Mouse (Mus musculus): ENCODE measurements around the gene Slc22a23.

The Slc22a23 gene

DNA sequence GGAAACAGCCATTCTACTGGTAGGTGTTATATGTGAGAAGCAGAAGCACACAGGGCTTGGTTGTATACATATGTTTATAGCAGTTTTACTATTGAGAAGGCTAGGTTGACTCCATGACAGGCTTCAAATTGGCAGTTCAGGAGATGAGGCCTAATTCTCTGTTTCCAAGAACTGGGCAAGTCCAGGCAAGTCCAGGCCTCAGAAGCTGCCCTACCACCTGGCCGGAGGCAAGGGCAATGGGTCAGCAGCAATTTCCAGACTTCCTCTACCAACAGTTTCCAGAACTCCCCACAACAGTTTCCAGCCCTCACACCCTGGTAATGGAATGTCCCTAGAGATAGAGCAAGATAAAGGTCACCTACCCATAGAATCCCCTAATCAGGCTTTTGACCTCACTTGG, 185.1 kb downstream of the Slc22a23 start:
- DNase-seq (ENCODE audit: low read depth): no peak

DNA sequence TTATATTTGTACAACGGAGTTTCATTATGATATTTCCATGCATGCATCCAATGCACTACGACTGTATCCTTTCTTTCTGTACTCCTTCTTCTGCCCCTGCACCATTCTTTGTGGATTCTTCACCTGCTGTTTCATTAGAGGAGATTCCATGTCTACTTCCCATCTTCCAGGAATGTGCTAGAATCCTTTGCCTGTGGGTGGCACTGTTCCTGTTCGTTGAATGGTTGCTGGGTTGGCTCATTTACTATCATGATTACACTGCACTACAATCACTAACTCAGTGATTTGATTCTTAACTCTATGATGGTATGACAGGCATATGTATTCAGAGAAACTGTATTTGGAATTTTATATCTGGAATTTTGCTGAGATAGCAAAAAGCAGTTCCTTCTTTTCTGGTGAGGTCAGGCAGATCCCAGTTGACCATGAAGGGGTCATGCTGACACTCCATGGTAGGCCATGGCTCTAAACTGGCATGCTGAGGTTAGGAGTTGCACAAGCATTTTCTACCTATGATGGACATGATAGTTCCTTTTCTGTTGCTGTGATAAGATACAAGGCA, 187.3 kb downstream of the Slc22a23 start:
- DNase-seq (ENCODE audit: low read depth): no peak

DNA sequence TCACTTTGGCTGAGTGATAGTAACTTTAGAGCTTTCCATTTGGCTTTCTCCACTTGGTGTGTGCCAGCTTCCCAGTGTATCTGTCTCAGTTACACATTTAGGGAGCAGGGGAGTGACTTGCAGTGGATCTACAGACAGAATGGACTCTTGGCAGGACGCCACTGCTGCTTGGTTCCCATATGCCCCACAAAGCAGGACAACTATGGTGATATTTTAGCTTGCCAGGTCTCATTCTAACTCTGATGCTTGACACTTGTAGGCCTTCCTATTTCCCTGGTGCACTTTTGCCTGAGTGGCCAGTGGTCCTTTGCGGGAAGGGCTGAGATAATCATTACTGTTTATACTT, 188.2 kb downstream of the Slc22a23 start:
- DNase-seq (ENCODE audit: low read depth): no peak

DNA sequence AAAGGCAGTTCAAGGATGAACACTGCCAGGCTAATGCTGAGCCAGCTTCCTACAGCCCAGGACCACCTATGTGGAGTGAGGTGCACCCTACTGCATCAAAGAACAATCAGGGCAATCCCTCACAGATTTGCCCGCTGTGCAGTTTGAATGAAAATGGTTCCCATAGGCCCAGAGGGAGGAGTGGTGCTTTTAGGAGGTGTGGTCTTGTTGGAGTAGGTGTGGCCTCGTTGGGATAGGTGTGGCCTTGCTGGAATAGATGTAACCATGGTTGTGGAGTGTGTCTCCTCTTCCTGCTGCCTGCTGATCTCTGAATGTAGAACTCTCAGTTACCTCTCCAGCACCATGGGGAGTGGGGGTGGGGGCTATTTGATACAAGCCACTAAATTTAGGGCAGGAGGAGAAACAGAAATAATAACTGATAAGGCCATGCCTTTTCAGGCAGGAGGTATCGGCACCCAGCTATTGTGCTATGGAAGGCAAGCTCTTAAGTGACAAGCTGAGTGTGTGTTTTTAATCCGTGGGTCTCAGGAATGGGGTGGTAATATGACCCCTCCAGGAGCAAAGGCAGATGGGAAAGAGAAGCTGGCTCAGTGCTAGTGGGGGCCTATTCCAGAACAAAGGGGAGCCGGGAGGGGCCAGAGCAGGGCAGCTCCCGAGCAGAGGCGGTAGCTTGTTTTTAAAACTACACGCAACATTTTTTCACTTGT, 188.7 kb downstream of the Slc22a23 start:
- no peak for DNase-seq (ENCODE audit: low read depth)

DNA sequence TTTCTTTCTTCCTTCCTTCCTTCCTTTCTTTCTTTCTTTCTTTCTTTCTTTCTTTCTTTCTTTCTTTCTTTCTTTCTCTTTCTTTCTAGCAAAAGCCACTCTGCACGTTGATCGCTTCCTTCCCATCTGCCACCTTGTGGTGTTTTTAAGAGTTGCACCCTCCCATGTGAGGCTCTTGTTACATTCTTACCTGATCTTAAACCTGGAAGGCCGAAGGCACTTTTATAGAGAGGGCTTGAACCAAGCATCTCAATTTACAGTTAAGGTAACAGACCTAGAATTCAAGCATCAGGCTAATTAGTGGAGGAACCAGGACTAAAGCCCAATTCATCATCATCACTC, 190.1 kb downstream of the Slc22a23 start:
- peak; percentile 62 for DNase-seq (ENCODE audit: low read depth)

DNA sequence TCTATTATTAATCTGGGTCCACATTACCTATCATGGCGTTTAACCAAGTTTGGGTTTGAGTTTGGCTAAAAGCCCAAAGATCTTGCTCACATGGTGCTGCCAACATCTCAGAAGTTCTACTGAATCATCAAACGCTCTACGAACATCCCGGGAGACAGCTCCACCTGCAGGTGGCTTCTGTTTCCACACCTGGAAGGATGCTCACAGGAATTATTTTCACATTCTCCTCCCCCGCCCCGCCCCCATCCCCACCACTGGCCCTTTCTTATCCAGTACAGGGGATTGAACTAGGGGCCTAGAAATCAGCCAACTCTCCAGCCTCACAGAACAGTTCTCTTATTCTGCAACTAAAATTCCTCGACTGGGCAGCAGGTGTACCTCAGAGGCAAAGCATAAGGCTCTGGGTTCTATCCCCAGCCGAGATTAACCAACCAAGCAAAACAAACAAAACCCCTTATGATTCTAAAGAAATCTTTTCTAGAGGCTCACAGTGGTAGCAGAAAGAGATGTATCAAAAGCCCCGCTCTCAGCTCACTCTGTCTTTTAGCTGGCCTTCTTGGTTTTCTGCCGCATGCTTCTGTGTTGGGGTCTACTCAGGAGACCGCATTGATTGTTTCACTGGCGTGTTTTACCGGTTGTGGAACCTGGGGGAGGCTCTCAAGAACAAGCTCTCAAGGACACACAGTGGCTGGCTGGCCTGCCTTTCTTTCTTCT, 190.6 kb downstream of the Slc22a23 start:
- DNase-seq (ENCODE audit: low read depth): peak; percentile 73

DNA sequence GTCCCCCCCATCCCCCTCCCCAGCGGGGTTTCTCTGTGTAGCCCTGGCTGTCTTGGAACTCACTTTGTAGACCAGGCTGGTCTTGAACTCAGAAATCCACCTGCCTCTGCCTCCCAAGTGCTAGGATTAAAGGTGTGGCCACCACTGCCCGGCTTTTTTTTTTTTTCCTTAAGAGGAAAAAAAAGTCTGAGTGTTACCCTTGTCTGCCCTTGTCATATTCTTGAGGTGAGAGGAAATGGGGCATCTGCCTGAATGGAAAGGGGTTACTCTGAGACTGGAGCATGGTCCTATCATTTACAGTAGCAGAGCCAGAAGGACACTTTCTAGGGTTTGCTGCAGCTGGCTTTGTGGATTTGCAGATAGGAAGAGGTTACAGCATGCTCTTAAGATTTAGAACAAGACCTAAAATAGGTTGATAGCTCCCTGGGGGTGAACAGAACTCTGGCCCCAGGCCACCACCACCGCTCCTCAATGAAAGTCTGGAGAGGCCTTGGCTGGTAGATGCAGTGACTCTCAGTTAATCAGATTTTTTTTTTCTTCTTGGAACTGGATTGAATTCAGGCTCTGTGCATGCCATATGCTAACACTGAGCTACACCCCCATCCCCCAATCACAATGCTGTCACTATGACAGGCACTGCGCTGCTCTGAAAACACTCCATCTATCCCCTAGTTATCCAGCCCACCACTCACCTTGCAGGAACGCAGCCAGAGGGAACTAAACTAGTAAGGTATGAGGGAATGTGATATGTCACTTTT, 191.5 kb downstream of the Slc22a23 start:
- no peak for DNase-seq (ENCODE audit: low read depth)

DNA sequence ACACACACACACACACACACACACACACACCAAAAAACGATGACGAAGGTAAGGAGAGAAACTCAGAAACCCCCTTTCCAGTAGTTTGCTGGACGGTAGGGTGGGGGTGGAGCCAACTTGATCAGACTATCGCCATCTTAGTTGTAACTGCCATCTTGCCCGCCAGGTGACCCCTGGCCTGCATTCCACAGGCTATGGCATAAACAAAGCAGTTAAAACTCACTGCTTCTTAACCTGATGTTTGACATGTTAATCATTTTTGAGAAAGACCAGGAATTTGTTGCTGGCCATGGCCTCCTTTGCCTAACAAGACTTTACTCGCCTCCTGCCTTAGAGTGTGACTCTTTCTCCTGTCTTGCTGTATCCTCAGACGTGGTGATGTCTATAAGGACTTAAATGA, 192.3 kb downstream of the Slc22a23 start:
- DNase-seq (ENCODE audit: low read depth): no peak

DNA sequence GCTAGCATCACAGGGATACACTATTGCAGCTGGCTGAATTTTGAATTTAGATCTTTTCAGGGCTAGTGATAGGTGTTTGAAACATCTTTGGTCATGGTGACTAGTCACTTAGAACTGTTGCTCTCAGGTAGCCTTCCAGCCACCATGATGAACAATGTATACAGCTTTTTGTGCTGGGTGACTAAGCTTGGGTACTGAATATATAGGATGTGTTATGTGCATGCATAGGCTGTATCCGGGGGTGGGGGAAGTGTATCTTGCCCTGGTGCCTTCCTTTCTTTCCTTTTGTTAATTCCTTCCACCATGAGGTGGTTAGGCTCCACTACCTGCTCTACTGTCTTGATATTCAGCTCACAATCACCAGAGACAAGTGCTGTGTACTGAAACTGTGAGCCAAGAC, 193.6 kb downstream of the Slc22a23 start:
- no peak for DNase-seq (ENCODE audit: low read depth)

DNA sequence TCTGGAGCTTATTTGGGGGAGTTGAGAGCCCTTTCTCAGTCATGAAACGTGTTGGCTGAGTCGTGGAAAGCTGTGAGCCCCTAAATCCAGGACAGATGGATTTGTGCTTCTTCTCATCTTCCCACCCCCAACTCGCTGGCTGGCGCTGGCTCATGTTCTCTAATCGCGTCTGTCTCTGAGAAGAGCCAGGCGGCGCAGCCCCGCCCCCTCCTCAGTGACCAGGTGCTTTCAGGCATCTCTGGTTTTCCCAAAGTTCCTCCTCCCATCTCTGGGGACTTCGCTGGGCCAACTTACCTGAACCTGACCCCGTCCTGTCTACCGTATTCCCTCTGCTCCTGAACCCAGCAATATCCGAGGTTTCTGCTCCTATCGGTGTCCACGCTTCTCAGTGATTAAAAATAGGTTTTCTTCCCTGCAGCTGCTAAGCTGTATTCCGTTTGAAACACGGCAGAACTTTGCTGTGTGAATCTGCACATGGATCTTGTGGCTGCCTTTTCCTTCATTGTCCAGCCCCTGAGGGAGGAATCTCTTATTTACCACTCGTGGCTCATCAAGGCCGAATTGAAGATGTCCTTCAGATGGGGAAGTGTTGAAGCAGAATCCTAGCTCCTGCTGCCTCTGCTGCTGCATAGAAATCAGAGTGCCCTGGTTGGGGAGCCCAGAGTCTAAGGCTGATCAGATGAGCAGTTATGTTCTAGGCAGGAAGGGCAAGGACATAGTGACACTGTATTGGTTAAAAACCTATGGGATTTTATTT, 194.5 kb downstream of the Slc22a23 start:
- no peak for DNase-seq (ENCODE audit: low read depth)

DNA sequence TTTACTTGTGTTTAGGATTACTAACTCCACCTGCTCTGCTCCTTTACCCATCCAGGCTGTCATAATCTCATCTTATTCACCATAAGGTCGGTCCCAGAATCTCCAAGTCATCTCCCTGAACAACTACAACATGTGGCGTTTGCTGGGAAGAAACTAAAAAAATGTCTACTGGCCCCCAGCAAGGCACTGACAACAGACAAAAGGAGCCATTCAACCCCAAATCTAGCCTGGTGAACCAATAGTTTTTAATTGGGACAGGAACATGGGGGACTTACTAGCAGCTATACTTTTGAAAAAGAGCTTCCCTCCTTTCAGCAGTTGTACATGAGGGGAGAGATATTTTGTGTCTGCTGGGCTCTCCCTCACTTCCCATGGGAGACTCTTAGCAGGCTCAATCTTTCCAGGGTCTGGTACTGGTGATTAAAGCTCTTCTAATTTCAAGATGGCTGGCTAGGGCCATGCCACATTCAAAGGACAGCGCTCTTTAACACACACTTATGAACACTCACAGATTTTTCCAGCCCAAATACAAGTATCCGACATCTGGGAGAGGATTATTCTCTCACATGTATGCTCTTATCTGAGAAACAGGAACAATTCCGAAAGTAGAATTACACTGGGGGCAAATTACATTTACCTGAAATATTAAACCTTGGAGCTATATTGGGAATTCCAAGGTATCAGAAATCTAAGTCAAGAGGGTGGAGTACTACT, 195.4 kb downstream of the Slc22a23 start:
- DNase-seq (ENCODE audit: low read depth): no peak

DNA sequence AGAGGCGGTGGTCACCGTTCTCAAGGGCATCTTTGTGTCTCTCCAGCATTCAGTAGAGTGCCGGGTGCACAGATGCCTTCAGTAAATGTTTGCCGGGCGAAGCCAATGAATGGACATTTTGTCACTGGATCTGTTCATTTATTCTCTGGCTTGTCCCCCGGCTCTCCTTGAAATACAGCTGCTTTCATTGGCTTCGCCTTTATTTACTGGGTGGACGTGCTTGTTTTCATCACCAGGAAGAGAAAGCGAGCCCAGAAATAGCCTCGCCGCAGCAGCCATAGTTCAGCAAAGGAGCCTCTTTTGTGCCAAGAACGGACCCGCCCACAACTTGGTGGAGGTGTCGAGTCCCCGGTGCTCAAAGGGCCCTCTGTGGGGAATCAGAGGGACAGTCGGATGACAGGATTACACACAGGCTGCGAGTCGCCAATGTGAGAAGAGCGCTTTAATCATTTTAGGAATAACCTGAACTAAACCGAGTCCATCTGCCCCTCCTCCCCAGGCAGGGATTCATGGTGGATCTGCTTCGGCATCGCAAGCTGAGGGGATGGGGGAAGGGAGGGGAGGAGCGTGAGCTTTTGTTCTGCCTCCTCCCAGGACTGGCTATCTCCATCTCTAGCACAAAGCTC, 196.1 kb downstream of the Slc22a23 start:
- DNase-seq (ENCODE audit: low read depth): no peak

DNA sequence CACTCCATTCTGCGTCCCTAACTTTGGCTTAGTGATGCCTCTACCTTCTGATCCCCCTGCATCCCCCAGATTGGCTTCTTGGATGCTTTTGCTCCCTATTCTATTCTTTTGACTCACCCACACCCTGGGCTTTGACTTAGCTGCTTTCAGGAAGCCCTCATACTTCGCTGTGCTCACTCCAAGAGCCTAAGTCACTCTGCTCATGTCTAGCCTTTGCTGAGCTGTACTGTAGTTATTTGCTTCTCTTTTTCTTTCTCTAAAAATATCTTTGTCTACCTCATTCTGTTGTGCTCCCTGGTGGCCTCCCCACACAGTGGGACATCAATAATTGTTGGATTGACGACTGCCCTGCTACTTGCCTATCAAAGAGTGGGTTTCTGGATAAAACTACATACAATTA, 196.8 kb downstream of the Slc22a23 start:
- no peak for DNase-seq (ENCODE audit: low read depth)

DNA sequence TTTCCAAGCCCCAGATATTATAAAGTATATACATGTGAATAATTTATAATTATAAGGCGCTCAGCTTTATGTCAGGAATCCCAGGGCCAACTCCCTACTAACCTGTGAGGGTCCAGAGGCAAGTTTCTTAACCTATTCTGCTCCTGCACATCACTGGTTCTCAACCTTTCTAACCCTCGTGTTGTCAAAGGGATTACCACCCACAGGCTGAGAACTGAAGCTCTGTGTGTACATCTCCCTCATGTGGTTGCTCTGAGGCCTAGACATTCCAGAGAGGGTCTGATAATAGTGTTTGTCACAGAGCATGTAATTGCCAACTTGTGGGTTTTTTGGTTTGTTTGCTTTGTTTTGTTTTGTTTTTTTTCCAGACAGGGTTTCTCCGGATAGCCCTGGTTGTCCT, 198.1 kb downstream of the Slc22a23 start:
- DNase-seq (ENCODE audit: low read depth): no peak

DNA sequence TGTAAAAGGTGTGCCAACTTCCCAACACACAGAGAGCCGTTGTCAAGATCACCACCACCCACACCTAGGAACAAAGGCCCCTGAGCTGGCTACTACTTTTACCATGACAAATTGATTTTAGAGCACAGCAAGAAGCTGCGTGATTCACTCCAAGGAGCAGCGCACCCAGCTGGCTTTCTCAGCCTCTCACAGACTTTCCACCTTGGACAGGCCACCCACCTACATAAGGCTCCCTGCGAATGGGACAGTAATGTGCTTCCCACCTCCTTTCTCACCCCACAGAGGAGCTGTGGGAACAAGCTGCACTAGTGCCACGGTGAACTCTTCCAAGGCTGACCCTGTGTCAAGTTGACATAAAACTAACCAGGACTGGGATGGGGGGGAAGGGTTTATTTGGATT, 201.6 kb downstream of the Slc22a23 start:
- no peak for DNase-seq (ENCODE audit: low read depth)

DNA sequence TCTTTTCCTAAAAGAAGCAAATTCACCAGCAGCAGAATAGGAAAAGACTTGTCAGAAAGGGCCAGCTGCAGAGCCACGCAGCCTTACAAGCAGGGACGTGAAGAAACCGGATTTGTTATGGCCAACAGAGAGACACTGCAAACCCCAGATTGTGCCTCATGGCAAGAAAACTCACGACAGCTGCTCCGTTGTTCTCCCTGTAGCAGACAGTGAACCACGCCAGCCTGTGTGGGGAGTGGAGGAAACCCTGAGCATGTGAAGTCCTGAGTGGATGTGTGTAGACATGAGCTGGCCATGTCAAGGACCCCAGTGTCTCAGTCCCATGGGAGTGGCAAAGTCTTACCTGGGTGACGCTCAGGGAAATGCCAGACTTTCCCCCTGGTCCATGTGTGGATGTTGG, 208.4 kb downstream of the Slc22a23 start:
- no peak for DNase-seq (ENCODE audit: low read depth)

DNA sequence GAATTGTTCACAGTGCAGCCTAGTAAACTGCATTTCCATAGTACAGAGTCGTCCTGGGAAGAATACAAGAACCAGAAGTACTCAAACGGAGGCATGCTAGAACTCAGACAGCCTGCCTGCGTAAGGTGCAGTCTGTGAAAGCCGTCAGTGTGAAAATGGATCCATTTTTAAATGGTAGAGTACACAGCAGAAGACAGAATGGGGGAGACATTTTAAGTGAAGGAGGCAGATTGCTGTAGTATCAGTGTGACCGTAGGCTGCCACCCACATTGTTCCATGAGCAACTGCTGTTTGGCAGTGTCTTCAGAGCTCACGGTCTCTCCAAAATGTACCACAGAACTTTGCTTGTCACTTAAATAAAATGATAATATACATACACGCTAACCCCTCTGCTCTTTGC, 210.7 kb downstream of the Slc22a23 start:
- no peak for DNase-seq (ENCODE audit: low read depth)

DNA sequence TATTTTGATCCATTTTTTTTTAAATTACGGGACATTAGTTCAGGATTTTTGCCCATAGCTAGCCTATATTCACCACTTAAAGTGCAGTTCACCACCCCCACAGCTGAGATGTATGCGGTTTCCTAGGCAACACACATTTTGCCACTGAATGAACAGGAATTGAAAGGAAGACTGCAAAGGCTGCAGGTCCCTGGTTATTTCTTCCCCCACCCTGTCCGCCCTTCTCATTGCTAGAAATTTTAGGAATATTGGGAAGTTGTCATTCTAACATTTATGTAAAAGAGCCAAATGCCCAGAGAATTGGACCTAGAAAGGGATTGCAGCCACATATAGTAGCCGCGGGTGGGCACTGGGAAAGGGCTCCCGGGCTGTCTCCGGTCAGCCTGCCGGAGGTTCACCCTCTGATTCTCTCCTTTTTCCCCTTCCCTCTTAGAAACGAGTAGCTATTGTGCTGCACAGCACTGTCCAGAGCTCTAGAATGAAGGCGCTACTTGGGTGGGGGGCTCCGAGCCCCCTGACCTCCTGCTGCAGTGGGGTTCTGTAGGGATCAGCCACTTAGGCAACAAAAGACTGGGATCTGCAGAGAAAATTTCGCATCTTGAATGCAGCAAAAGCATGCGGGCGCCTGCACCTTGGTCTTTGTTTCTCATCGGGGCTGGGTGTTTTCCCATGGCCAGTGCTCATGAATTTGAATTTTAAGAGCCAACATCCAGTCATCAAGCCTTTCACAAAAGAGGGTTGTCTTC, 211.5 kb downstream of the Slc22a23 start:
- DNase-seq (ENCODE audit: low read depth): no peak

DNA sequence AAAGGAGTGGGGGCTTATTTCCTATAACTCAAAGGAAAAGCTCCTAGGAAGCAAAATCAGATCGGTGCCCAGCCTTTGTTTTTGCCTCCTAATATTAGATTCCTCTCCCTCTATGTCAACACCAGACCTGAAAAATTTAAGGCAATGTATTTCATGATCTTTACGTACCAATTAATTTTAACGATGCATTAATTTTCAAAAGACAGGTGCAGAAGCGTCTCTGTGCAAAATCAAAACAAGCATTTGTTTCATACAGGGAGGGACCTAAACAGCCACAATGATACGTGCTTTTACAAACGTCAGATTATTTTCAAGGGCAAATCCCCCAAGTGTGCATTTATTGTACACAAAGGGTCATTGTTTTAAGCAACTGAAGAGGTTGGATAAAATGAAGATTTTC, 212.1 kb downstream of the Slc22a23 start:
- no peak for DNase-seq (ENCODE audit: low read depth)

DNA sequence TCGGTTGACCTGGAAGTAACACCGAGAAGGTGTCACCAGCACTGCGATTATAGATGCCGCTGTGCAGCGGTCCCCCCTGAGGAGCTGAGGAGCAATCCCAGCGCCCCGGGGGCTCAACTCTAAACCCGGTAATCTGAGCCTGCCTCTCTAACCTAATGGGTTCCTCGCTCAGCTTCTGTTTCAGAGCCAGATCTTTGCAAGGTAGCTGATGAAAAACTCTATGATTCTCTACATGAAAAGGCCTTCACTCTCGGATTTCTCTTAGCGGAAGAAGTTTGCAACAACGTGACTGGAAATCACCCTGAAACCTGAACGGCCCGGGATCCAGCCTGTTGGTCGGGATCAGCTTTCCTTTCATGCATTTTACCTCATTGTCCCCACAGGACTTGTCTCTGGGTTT, 212.7 kb downstream of the Slc22a23 start:
- DNase-seq (ENCODE audit: low read depth): no peak

DNA sequence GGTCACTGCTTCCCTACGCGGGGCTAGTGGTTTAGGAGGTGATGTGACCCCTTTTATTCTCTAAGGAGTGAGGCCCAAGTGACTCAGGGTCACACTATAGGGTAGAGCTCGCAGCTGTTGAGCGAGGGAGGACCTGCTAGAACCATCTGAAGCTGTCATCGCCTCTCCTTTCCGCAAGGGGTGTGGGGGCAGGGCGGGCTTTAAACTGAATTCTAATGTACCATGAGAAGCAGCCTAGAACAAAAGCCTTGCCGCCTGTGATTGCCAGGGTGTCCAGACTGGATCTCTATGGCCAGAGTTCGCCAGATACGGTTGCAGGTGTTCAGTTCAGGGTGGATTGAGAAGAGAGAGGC, 213.3 kb downstream of the Slc22a23 start:
- no peak for DNase-seq (ENCODE audit: low read depth)

All from fibroblast of lung, adult 2 months (primary cell).